Mouse (Mus musculus): ENCODE data around the gene AI467606. TPM values are rescaled to one million over a fixed set of nuclear protein-coding genes. Genes with fewer than 3 reads are reported as not detected.

AI467606 gene
- polyA plus RNA-seq, 1 experiment from 2014 or later: 1.8 TPM

DNA sequence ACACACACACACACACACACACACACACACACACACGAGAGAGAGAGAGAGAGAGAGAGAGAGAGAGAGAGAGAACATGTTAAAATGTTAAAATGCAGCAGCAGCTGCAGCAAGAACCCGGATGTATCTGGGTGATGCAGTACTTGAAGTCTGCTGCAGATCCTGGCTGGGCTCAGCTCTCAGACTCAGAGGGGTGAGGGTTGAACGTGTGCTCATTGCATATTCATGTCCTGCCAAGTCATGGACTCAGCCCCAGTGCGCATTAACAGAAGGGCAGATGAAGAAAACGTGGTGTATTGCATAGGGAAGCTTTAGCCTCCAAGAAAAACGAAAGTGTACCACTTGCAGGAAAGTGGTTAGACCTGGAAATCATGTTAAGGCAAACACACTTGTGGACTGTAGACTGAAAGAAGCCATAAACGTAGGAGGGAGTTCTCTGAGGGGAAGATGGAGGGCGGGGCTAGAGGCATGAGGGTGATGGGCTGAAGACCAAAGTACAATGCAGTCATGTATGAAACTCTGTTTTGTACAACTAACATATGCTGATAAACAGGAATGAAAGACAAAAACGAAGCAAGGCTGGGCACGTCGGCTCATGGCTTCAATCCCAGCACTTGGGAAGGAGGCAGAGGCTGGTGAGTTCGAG is 22.6 kb downstream of the AI467606 start:
- Histone ChIP-seq H3K4me1 (peaks cover 13% of the 10 kb centered on the region), H3K9ac (no peak overlapping the region), H3K9me3 (no peaks in the 10 kb centered on the region), H3K4me2 (no peak overlapping the region), H3K36me3 (no peaks in the 10 kb centered on the region), H3K27ac (no peak overlapping the region), H3K27me3 (no peaks in the 10 kb centered on the region), H3K4me3 (no peak overlapping the region)
- no peak for ATAC-seq (ENCODE audit: insufficient number of reproducible peaks, insufficient read depth, low FRiP score, low TSS enrichment, low read depth)
- 55% methylated on average over 12 of the region's 12 CpGs for WGBS

DNA sequence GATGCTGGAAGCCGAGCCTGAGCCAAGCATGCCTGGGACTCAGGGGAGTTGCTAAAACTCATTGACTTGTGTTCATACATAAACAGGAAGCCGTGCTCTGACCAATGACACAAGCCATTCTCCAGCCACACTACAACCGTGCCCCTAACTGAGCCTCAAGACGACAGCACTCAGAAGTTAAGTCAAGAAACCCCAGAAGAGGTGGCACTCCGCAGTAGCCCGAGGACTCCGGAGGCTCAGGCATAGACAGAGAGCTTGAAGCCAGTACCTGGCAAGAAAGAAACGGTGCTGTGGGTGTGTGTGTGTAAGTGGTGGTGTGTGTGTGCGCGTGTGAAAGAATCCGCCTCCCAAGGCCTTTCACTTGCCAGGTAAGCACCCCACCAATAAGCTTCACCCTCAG is 23.8 kb downstream of the AI467606 start:
- no peak overlapping the region for H3K4me3 ChIP-seq
- peaks cover 5% of the 10 kb centered on the region for H3K27me3 ChIP-seq
- 82% methylated on average over 11 of the region's 11 CpGs for WGBS
- H3K9ac ChIP-seq: no peak overlapping the region
- H3K9me3 ChIP-seq: no peaks in the 10 kb centered on the region
- no peak overlapping the region for H3K4me2 ChIP-seq
- no peaks in the 10 kb centered on the region for H3K36me3 ChIP-seq
- ATAC-seq (ENCODE audit: insufficient number of reproducible peaks, insufficient read depth, low FRiP score, low TSS enrichment, low read depth): no peak
- peaks cover 13% of the 10 kb centered on the region for H3K4me1 ChIP-seq
- no peak overlapping the region for H3K27ac ChIP-seq

DNA sequence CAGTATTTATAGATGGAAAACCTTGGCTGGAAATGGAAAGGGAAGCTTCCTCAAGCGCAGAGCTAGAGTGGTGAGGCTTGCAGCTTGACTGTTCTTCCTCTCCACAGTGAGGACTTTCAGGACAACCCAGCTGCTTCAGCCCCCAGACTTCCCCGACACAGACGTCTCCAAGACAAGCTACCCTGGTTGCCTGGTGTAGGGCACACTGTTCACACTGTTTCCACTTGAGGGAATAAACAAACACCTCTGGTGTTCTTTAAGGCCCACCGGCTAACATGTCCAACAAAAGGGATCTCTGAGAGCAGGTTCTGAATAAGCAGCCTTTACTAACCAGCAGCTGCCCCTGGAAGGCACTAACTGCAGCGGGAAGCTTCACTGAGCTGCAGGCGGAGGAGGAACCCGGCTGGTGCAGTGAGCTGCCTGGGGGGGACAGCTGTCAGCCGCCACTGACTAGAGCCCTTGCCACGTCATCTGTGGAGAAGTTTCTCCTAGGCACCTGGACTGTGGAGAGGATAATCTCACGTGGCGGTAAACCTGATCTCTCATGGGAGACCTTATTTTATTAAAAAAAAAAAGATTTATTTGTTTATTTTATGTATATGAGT is 25.3 kb downstream of the AI467606 start:
- no peak for ATAC-seq (ENCODE audit: insufficient number of reproducible peaks, insufficient read depth, low FRiP score, low TSS enrichment, low read depth)
- Histone ChIP-seq H3K36me3 (no peaks in the 10 kb centered on the region), H3K27ac (no peak overlapping the region), H3K4me3 (no peak overlapping the region), H3K4me1 (peaks cover 21% of the 10 kb centered on the region), H3K4me2 (no peak overlapping the region), H3K9me3 (no peaks in the 10 kb centered on the region), H3K9ac (no peak overlapping the region), H3K27me3 (peaks cover 20% of the 10 kb centered on the region)
- WGBS: 40% methylated on average over 11 of the region's 11 CpGs

DNA sequence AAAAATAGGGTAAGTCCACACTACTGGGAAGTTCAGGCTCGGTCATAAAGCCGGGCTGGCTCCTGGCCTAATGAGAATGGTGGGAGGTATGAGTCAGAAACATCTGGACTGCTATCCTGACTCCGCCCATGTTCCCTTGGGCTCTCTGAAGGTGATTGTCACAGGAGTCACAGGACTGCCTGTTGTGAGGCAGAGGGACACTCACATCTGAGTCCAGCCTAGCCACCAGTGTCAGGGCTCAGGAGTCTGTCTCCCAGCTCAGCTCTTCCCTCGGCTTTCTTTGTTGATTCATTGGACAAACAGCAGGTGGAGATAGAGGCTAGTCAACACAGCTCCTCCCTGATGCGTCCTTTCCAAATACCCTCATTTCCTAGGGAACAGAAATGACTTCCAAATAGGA is 26.8 kb downstream of the AI467606 start:
- no peaks in the 10 kb centered on the region for H3K9me3 ChIP-seq
- peaks cover 25% of the 10 kb centered on the region for H3K4me1 ChIP-seq
- no peak overlapping the region for H3K27ac ChIP-seq
- 32% methylated on average over 5 of the region's 5 CpGs for WGBS
- H3K4me3 ChIP-seq: no peak overlapping the region
- peaks cover 34% of the 10 kb centered on the region for H3K27me3 ChIP-seq
- 0 out of 2 replicates have a peak overlapping the region, but pooled peaks have one; percentile 3 for H3K9ac ChIP-seq
- H3K4me2 ChIP-seq: no peak overlapping the region
- no peaks in the 10 kb centered on the region for H3K36me3 ChIP-seq
- ATAC-seq (ENCODE audit: insufficient number of reproducible peaks, insufficient read depth, low FRiP score, low TSS enrichment, low read depth): no peak

DNA sequence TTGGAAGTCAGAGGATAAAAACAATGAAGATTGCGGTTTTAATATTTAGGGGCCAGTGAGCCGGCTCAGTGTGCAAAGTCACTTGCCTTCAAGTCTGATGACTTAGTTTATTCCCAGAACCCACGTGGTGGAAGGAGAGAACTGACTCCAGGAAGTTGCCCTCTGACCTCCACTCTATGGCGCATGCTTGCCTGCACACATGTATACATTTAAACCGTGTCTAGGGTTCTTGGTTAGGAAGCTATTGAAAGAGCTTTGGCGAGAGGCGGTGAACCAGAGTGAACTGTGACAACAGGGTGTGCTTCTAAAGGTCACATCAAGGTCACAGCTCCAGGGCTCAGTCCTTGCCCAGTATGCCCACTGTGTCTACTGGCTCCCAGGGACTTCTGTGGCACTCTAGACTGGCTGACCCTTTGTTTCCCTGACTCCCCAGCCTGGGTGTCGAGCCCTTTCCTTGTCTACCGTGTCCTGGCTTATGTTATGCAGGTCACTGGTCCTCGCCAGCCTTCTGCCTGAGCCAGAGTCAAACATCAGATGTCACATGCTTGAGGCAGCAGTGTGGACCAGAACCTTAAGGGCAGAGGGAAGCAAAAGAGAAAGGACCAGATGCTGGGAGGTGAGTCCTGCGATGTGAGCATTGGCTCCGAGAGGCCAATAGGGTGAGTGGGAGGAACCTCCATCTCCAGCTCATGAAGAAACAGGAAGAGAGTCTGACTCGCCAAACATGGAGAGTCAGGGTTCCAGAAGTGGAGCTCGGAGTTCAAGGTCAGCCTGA is 27.7 kb downstream of the AI467606 start:
- Histone ChIP-seq H3K4me3 (no peak overlapping the region), H3K4me1 (peaks cover 25% of the 10 kb centered on the region), H3K9ac (no peak overlapping the region), H3K27me3 (peaks cover 42% of the 10 kb centered on the region), H3K9me3 (no peaks in the 10 kb centered on the region), H3K4me2 (no peak overlapping the region), H3K27ac (no peak overlapping the region), H3K36me3 (no peaks in the 10 kb centered on the region)
- WGBS: 47% methylated on average over 14 of the region's 14 CpGs
- ATAC-seq (ENCODE audit: insufficient number of reproducible peaks, insufficient read depth, low FRiP score, low TSS enrichment, low read depth): no peak

DNA sequence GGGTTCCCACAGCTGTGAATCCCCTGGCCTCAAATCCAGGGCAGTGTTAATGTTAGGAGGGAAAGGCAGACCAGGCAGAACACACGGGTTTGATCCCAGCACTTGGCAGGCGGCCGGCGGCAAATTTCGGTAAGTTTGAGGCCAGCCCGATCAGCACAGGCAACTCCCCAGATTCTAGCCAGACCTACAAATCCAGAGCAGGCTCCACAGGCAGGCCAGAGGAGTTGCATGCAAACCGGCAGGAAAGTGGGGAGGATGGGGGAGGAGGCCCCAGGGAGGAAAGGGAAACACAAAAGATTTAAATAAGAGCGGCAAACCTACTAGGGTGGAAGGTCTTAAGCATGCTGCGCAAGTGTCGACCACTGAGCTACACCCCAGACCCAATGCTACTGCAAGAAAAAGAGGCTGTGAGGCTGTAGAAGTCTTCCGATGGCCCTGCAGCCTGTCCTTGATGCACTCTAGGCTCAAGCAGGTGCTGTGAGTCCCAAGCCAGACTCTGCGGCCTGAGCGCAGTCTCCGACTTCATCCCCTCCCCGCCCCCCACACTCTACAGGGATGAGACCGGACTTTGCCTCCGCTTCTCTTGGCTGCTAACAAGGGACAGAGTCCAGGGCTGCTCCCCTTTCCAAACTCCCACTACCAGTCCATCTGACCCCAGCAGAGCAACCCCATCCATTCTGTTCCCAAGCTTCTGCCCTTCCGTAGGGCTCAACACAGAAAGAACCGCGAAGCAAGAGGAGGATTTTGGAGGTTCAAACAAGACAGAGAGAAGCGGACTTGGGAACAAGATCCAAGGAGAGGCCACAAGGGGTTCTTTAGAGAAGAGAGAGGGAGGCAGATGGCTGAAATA is 30.1 kb downstream of the AI467606 start:
- Histone ChIP-seq H3K36me3 (no peaks in the 10 kb centered on the region), H3K4me3 (peak overlapping the region; percentile 6; the same call in 1 of the 2 replicates), H3K4me2 (peak overlapping the region; percentile 27), H3K9me3 (peaks cover 9% of the 10 kb centered on the region), H3K27ac (no peak overlapping the region; the same call in 1 of the 2 replicates), H3K4me1 (peaks cover 24% of the 10 kb centered on the region), H3K9ac (0 out of 2 replicates have a peak overlapping the region, but pooled peaks have one; percentile 36), H3K27me3 (peaks cover 42% of the 10 kb centered on the region)
- ATAC-seq (ENCODE audit: insufficient number of reproducible peaks, insufficient read depth, low FRiP score, low TSS enrichment, low read depth): no peak
- 12% methylated on average over 21 of the region's 21 CpGs for WGBS

DNA sequence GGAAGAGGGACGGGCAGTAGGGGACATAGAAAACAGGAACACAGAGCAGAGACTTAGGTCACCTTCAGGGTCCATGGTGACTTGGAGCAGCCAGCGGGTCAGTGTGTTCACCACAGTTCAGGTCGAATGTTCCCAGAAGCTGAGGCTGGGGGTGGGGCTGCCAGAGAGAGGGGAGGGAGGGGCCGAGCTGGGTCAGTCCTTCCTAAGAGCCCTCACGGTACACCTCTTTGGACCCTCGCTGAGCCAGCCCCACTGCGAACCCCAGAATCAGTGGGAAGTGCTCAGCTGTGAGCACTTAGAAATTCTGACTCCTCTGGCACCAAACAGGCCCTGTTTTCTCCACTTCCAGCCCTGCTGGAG is 30.7 kb downstream of the AI467606 start, which contains the start of gene Qprt:
Gene Qprt, minus strand, starts transcription at position 316 of the 360 bp plus-strand sequence.
- H3K27ac ChIP-seq: no peak within 1 kb of the TSS; the same call in 1 of the 2 replicates
- 0 out of 2 replicates have a peak within 1 kb of the TSS, but pooled peaks have one; percentile 36 for H3K9ac ChIP-seq

DNA sequence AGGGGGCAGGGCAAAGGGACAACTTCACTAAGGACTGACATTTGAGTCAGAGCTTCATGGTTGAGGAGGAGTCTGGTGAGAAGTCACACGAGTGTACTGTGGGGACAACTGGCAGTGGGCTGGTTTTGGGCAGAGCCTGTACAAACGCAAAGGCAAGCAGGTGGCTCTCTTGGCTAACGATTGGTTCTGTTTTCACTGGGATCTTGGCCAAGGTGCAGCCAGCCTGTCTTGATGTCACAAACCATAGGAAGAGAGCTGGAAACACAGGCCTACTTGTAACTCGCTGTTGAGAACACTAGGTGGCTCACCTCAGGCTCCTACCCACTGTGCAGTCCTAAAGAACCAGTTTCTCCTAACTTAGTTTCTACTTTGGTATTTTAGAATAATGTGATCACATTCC is 38.5 kb downstream of the AI467606 start:
- no peak for ATAC-seq (ENCODE audit: insufficient number of reproducible peaks, insufficient read depth, low FRiP score, low TSS enrichment, low read depth)

More for the DNA sequence above, 30.7 kb downstream of the AI467606 start, which contains the start of gene Qprt:
- H3K27me3 ChIP-seq: peaks cover 42% of the 10 kb centered on the region
- peak within 1 kb of the TSS; percentile 27 for H3K4me2 ChIP-seq
- ATAC-seq (ENCODE audit: insufficient number of reproducible peaks, insufficient read depth, low FRiP score, low TSS enrichment, low read depth): no peak
- peak within 1 kb of the TSS; percentile 6; the same call in 1 of the 2 replicates for H3K4me3 ChIP-seq
- H3K9me3 ChIP-seq: peaks cover 9% of the 10 kb centered on the region
- peaks cover 20% of the 10 kb centered on the region for H3K4me1 ChIP-seq
- WGBS: 13% methylated on average over 7 of the region's 7 CpGs
- no peaks in the 10 kb centered on the region for H3K36me3 ChIP-seq

DNA sequence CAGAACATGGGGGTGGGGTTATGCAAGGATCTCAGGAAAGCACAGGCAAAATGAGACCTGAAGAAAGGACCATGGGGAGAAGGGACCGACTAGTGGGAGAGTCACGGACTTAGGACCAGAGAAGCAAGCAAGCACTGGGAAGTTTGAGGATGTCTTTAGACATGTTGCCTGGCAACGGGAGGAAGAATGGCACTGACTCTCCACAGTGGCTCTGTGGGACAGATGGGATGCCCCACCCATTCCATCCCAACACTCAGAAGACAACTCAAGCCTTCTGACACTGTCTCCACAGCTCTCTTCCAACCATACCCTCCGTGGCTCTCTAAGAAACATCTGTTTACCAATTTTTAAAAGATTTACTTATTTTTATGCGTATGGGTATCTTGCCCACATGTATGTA is 42.0 kb downstream of the AI467606 start:
- ATAC-seq (ENCODE audit: insufficient number of reproducible peaks, insufficient read depth, low FRiP score, low TSS enrichment, low read depth): no peak
- H3K36me3 ChIP-seq: no peaks in the 10 kb centered on the region
- H3K27me3 ChIP-seq: no peaks in the 10 kb centered on the region
- H3K4me2 ChIP-seq: no peak overlapping the region
- H3K9me3 ChIP-seq: no peaks in the 10 kb centered on the region
- H3K9ac ChIP-seq: no peak overlapping the region
- no peaks in the 10 kb centered on the region; the same call in 1 of the 2 replicates for H3K4me1 ChIP-seq
- no peak overlapping the region for H3K27ac ChIP-seq
- 62% methylated on average over 5 of the region's 5 CpGs for WGBS
- no peak overlapping the region for H3K4me3 ChIP-seq

More for the DNA sequence above, 38.5 kb downstream of the AI467606 start:
- H3K9me3 ChIP-seq: peaks cover 2% of the 10 kb centered on the region; the same call in 1 of the 2 replicates
- H3K4me2 ChIP-seq: no peak overlapping the region
- no peaks in the 10 kb centered on the region for H3K27me3 ChIP-seq
- H3K36me3 ChIP-seq: no peaks in the 10 kb centered on the region
- no peak overlapping the region for H3K4me3 ChIP-seq
- no peaks in the 10 kb centered on the region for H3K4me1 ChIP-seq
- 15% methylated on average over 4 of the region's 4 CpGs for WGBS
- no peak overlapping the region for H3K27ac ChIP-seq
- no peak overlapping the region for H3K9ac ChIP-seq

DNA sequence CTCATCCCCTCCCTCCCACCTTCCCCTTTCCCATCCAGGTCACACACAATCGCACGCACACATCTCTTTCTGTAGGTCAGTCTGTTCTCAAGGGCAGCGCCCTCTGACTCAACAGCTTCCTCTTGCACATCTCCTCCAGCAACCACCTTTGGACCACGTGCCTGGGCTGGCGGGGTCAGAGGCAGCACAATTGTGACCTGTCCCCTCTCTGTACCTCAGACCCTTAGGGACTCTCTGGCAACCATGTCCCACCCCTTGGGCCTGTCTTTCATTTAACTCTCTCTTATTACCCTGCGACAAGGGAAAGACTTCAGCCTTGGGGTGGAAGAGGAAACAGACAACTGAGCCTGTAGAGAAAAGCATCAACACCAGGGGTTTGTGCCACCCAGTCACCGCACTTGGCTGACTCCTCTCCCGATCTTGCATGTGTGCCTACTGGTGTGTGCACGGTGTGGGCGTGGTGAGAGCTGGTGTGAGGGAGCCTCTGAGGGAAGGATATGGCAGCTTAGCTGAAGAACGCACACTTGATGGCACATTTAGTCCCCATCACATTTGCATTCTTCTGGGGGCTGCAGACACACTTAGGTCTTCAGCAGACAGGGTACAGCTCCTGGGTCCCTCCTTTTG is 43.8 kb downstream of the AI467606 start:
- Histone ChIP-seq H3K4me3 (no peak overlapping the region), H3K27me3 (no peaks in the 10 kb centered on the region), H3K36me3 (no peaks in the 10 kb centered on the region), H3K9ac (no peak overlapping the region), H3K4me2 (no peak overlapping the region), H3K4me1 (no peaks in the 10 kb centered on the region; the same call in 1 of the 2 replicates), H3K9me3 (no peaks in the 10 kb centered on the region), H3K27ac (no peak overlapping the region)
- WGBS: 76% methylated on average over 11 of the region's 11 CpGs
- ATAC-seq (ENCODE audit: insufficient number of reproducible peaks, insufficient read depth, low FRiP score, low TSS enrichment, low read depth): no peak

All from embryonic facial prominence, embryonic 13.5 days (tissue).